Mouse (Mus musculus) CH12.LX (cell line): Measurements from ENCODE around the gene Grin2a. TPM values are rescaled to one million over a fixed set of nuclear protein-coding genes. Genes with fewer than 3 reads are reported as not detected.

Experiments used
- DNase-seq: peaks from one replicate; pipeline ENCODE4 v3.0.0-alpha.2; 2013; ENCODE audit errors: extremely low read depth
- H3K27ac ChIP-seq: 2 replicates; pipeline ENCODE4 v1.5.1; 2012; ENCODE audit warnings: low read depth, mild to moderate bottlenecking, control low read depth, moderate library complexity; ENCODE audit not compliant: insufficient read depth
- H3K27me3 ChIP-seq: replicated peaks from 2 replicates; pipeline ENCODE3; 2012; ENCODE audit warnings: inconsistent platforms
- H3K36me3 ChIP-seq, 2 experiments: replicated peaks in 1 of 2; 2 replicates each; pipeline versions ENCODE3 to v1.6.1; 2012; ENCODE audit warnings: inconsistent platforms in 1 of 2, low read length in 1 of 2, mild to moderate bottlenecking in 1 of 2, mixed read lengths in 1 of 2, moderate library complexity in 1 of 2; ENCODE audit not compliant: control insufficient read depth in 1 of 2, insufficient read depth in 1 of 2
- H3K4me1 ChIP-seq, 2 experiments: 2 replicates each; pipeline ENCODE4 v1.6.1; 2012; ENCODE audit warnings: inconsistent platforms in 1 of 2, moderate library complexity in 1 of 2; ENCODE audit not compliant: insufficient read depth in 2 of 2, control insufficient read depth in 1 of 2
- H3K4me2 ChIP-seq: 2 replicates; pipeline ENCODE4 v1.6.1; 2012; ENCODE audit warnings: low read depth, mild to moderate bottlenecking, control low read depth; ENCODE audit not compliant: poor library complexity, insufficient read depth, severe bottlenecking
- H3K4me3 ChIP-seq, 3 experiments: fragments of 150-350 bp in 1 of 3; sonication (generic) in 1 of 3; replicated peaks in 1 of 3; 2 replicates each; pipeline versions ENCODE3 to v1.5.1; 2011 to 2012; ENCODE audit warnings: low read depth in 2 of 3, low read length in 2 of 3, mild to moderate bottlenecking in 2 of 3, moderate library complexity in 2 of 3, control low read depth in 1 of 3, improper control_type of control experiment in 1 of 3, inconsistent platforms in 1 of 3, mixed read lengths in 1 of 3; ENCODE audit not compliant: poor library complexity in 1 of 3
- H3K79me2 ChIP-seq: replicated peaks from 2 replicates; pipeline ENCODE4 v1.6.1; 2012; ENCODE audit warnings: mild to moderate bottlenecking, moderate library complexity; ENCODE audit not compliant: control insufficient read depth, poor library complexity, insufficient read depth, severe bottlenecking; ENCODE audit errors: extremely low read depth
- H3K9ac ChIP-seq: 2 replicates; pipeline ENCODE4 v1.6.1; 2012; ENCODE audit warnings: low read depth, mild to moderate bottlenecking, control low read depth, moderate library complexity; ENCODE audit not compliant: insufficient read depth
- H3K9me3 ChIP-seq: replicated peaks from 2 replicates; pipeline ENCODE3; 2012; ENCODE audit warnings: low read length, inconsistent platforms, mixed read lengths
- BHLHE40 ChIP-seq: IDR thresholded peaks from 2 replicates; pipeline ENCODE4 v1.6.1; 2011; ENCODE audit warnings: mild to moderate bottlenecking, low read depth, low read length, improper control_type of control experiment
- CHD2 ChIP-seq: IDR thresholded peaks from 2 replicates; pipeline ENCODE4 v1.6.1; 2011; ENCODE audit warnings: low read length, improper control_type of control experiment
- ELF1 ChIP-seq: IDR thresholded peaks from 2 replicates; pipeline ENCODE4 v1.6.1; 2014; ENCODE audit warnings: low read depth, mild to moderate bottlenecking, inconsistent platforms, low read length, improper control_type of control experiment
- ETS1 ChIP-seq: conservative IDR thresholded peaks from 2 replicates; pipeline ENCODE4 v1.6.1; 2012; ENCODE audit warnings: low read depth, mild to moderate bottlenecking, inconsistent platforms, low read length, improper control_type of control experiment, moderate library complexity
- GABPA ChIP-seq: IDR thresholded peaks from 2 replicates; pipeline ENCODE4 v1.6.1; 2012; ENCODE audit warnings: low read depth, low read length, improper control_type of control experiment, inconsistent platforms; ENCODE audit not compliant: insufficient replicate concordance
- JUND ChIP-seq: conservative IDR thresholded peaks from 2 replicates; pipeline ENCODE4 v1.6.1; 2011; ENCODE audit warnings: low read depth, low read length, improper control_type of control experiment
- KAT2A ChIP-seq: IDR thresholded peaks from 2 replicates; pipeline ENCODE4 v1.6.1; 2012; ENCODE audit warnings: low read length, improper control_type of control experiment, inconsistent platforms; ENCODE audit not compliant: insufficient replicate concordance
- MAFK ChIP-seq: IDR thresholded peaks from 2 replicates; pipeline ENCODE4 v1.6.1; 2011; ENCODE audit warnings: low read length, improper control_type of control experiment; ENCODE audit not compliant: insufficient replicate concordance
- MAZ ChIP-seq: IDR thresholded peaks from 2 replicates; pipeline ENCODE4 v1.6.1; 2012; ENCODE audit warnings: low read depth, mild to moderate bottlenecking, inconsistent platforms, low read length, improper control_type of control experiment, moderate library complexity
- MXI1 ChIP-seq: IDR thresholded peaks from 2 replicates; pipeline ENCODE4 v1.6.1; 2011; ENCODE audit warnings: mild to moderate bottlenecking, low read depth, low read length, improper control_type of control experiment
- MYC ChIP-seq: IDR thresholded peaks from 2 replicates; pipeline ENCODE4 v1.6.1; 2011; ENCODE audit warnings: low read depth, mild to moderate bottlenecking, improper control_type of control experiment, low read length
- NELFE ChIP-seq: IDR thresholded peaks from 2 replicates; pipeline ENCODE4 v1.6.1; 2011; ENCODE audit warnings: low read depth, low read length, improper control_type of control experiment
- POLR2A ChIP-seq: IDR thresholded peaks from 2 replicates; pipeline ENCODE4 v1.6.1; 2011; ENCODE audit warnings: low read depth, mild to moderate bottlenecking, improper control_type of control experiment, low read length
- POLR2AphosphoS2 ChIP-seq: IDR thresholded peaks from 2 replicates; pipeline ENCODE4 v1.6.1; 2011; ENCODE audit warnings: low read depth, low read length, improper control_type of control experiment
- RAD21 ChIP-seq: IDR thresholded peaks from 2 replicates; pipeline ENCODE4 v1.6.1; 2011; ENCODE audit warnings: low read depth, mild to moderate bottlenecking, low read length, improper control_type of control experiment, moderate library complexity
- SIN3A ChIP-seq: IDR thresholded peaks from 2 replicates; pipeline ENCODE4 v1.6.1; 2012; ENCODE audit warnings: low read length, improper control_type of control experiment, inconsistent platforms
- TBP ChIP-seq: conservative IDR thresholded peaks from 2 replicates; pipeline ENCODE4 v1.6.1; 2011; ENCODE audit warnings: low read depth, low read length, improper control_type of control experiment
- TCF12 ChIP-seq: IDR thresholded peaks from 2 replicates; pipeline ENCODE4 v1.6.1; 2014; ENCODE audit warnings: low read depth, mild to moderate bottlenecking, inconsistent platforms, low read length, improper control_type of control experiment
- UBTF ChIP-seq: IDR thresholded peaks from 2 replicates; pipeline ENCODE4 v1.6.1; 2012; ENCODE audit warnings: low read depth, mild to moderate bottlenecking, inconsistent platforms, low read length, improper control_type of control experiment, moderate library complexity
- USF2 ChIP-seq: conservative IDR thresholded peaks from 2 replicates; pipeline ENCODE4 v1.6.1; 2011; ENCODE audit warnings: low read depth, low read length, improper control_type of control experiment
- ZC3H11A ChIP-seq: IDR thresholded peaks from 2 replicates; pipeline ENCODE4 v1.6.1; 2012; ENCODE audit warnings: low read depth, mild to moderate bottlenecking, inconsistent platforms, low read length, improper control_type of control experiment
- ZKSCAN1 ChIP-seq: IDR thresholded peaks from 2 replicates; pipeline ENCODE4 v1.6.1; 2012; ENCODE audit warnings: low read depth, inconsistent platforms, low read length, improper control_type of control experiment, borderline replicate concordance
- ZNF384 ChIP-seq: IDR thresholded peaks from 2 replicates; pipeline ENCODE4 v1.6.1; 2012; ENCODE audit warnings: low read depth, low read length, improper control_type of control experiment, inconsistent platforms
- dilution Hi-C: fragments of 300-500 bp; cut with MboI; formaldehyde crosslinking; loops from 2 replicates; pipeline ENCODE4 v1.14.3; 2020; ENCODE audit warnings: low sequenced_read_pairs; ENCODE audit not compliant: extremely low pct_unique_long_range_greater_than_20kb, extremely low pct_ligation_motif_present
- in situ Hi-C: fragments of 300-500 bp; cut with MboI; formaldehyde crosslinking; loops from 3 replicates; pipeline ENCODE4 v1.14.3; 2019; ENCODE audit warnings: low sequenced_read_pairs, low pct_ligation_motif_present, low pct_unique_long_range_greater_than_20kb, mixed read lengths
- polyA plus RNA-seq: library from polyadenylated mRNA; unstranded; fragments of >175 nt; gene quantifications from 2 replicates; pipeline ENCODE4 v1.2.1, GENCODE M21; 2012; ENCODE audit warnings: low read depth; ENCODE audit not compliant: insufficient read length
- total RNA-seq, 2 experiments: library from RNA; depleted of rRNA; stranded (reverse); fragments of 300-350 nt in 1 of 2; fragments of >200 nt in 1 of 2; gene quantifications; 2 replicates each; pipeline ENCODE4 v1.2.3; 2012 to 2014

The Grin2a gene
- total and polyA plus RNA-seq, 3 experiments, result not detected

GRCm38 (mm10) chr16:9978173-9978572, 17.2 kb downstream of the Grin2a start:
- H3K9me3 ChIP-seq, result no peaks in the 10 kb centered on the region
- in situ Hi-C loops (no loop called here), dilution Hi-C loops (no loop called here)
- H3K4me1 ChIP-seq, result no peaks in the 10 kb centered on the region; a peak in 1 of 4 replicates
- no peaks in the 10 kb centered on the region for H3K79me2 ChIP-seq
- H3K27ac ChIP-seq, result no peak overlapping the region
- H3K27me3 ChIP-seq, result peaks cover 2% of the 10 kb centered on the region
- no peak for TF ChIP-seq JUND
- no peak for TF ChIP-seq BHLHE40
- no peak for TF ChIP-seq MAFK
- TF ChIP-seq MYC, result no peak
- TF ChIP-seq USF2, result no peak
- TF ChIP-seq ZC3H11A, result no peak
- TF ChIP-seq ZNF384, result no peak
- TF ChIP-seq NELFE, result no peak
- no peak for TF ChIP-seq UBTF
- TF ChIP-seq POLR2AphosphoS2, result no peak
- no peak for TF ChIP-seq SIN3A
- no peak for TF ChIP-seq POLR2A
- TF ChIP-seq ZKSCAN1, result no peak
- no peak for TF ChIP-seq MAZ
- no peak overlapping the region for H3K9ac ChIP-seq
- peak overlapping the region; percentile 71; the same call in 1 of the 2 replicates for H3K4me2 ChIP-seq
- no peak for DNase-seq
- no peak overlapping the region for H3K4me3 ChIP-seq
- H3K36me3 ChIP-seq, result no peaks in the 10 kb centered on the region

GRCm38 (mm10) chr16:9972705-9973104, 22.7 kb downstream of the Grin2a start:
- Histone ChIP-seq H3K27ac (no peak overlapping the region), H3K36me3 (no peaks in the 10 kb centered on the region), H3K4me1 (no peaks in the 10 kb centered on the region), H3K27me3 (peaks cover 6% of the 10 kb centered on the region), H3K4me2 (no peak overlapping the region), H3K4me3 (no peak overlapping the region), H3K9me3 (no peaks in the 10 kb centered on the region), H3K9ac (no peak overlapping the region)
- in situ Hi-C loops, result no loop called here
- dilution Hi-C loops, result no loop called here
- DNase-seq, result no peak
- no peak for TF ChIP-seq BHLHE40
- no peak for TF ChIP-seq MXI1
- no peak for TF ChIP-seq ELF1
- no peak for TF ChIP-seq CHD2
- no peak for TF ChIP-seq ZNF384
- TF ChIP-seq GABPA, result no peak
- no peak for TF ChIP-seq MAZ
- TF ChIP-seq NELFE, result no peak
- TF ChIP-seq KAT2A, result no peak
- no peak for TF ChIP-seq TBP
- TF ChIP-seq ETS1, result no peak
- no peak for TF ChIP-seq USF2
- TF ChIP-seq TCF12, result no peak
- no peak for TF ChIP-seq RAD21
- no peak for TF ChIP-seq POLR2AphosphoS2
- TF ChIP-seq JUND, result no peak
- TF ChIP-seq, all 38 proteins: peak for 0
- no peaks in the 10 kb centered on the region for H3K79me2 ChIP-seq
